Mouse (Mus musculus) common myeloid progenitor, adult 5-6 weeks (primary cell): ENCODE data around the gene Lgals9. TPM values are rescaled to one million over a fixed set of nuclear protein-coding genes. Genes with fewer than 3 reads are reported as not detected.
A peak's percentile ranks its signal among the peaks of the same experiment; 100 is the strongest.

Source experiments
- ATAC-seq: replicated peaks from 2 replicates; pipeline ENCODE4 v1.8.0; 2016; ENCODE audit warnings: low read depth, mild to moderate bottlenecking, moderate TSS enrichment, inconsistent platforms; ENCODE audit not compliant: poor library complexity, severe bottlenecking
- total RNA-seq: library from RNA; stranded (forward); fragments of 200-1000, 187-1606 nt; gene quantifications from 2 replicates; pipeline ENCODE4 v1.2.3, GENCODE M21; 2017

Gene Lgals9
- total RNA-seq, 1 experiment from 2014 or later = 146 TPM

DNA sequence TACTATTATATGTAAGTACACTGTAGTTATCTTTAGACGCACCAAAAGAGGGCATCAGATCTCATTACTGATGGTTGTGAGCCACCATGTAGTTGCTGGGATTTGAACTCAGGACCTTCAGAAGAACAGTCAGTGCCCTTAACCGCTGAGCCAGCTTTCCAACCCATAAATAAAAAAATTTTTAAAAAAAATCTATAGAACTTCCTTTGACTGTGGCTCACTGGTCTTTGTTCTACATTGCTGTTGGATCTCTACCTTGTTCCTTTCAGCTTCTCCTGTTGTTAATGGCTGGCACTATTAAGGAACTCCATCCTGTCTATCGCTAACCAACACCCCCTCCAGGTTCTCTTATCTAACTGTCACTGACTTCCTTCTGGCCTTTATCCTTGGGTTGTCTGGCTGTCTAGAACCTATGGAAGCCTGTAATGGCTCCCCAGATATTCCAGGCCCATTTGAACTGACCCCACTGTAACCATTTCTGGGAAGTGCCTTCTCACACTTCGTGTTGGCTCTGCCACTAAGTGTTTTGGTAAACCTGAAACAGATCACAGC, 4.6 kb downstream of the Lgals9 start:
- ATAC-seq = no peak

GRCm38 (mm10) chr11:78978176-78979019, 6.3 kb downstream of the Lgals9 start:
- ATAC-seq = no peak

DNA sequence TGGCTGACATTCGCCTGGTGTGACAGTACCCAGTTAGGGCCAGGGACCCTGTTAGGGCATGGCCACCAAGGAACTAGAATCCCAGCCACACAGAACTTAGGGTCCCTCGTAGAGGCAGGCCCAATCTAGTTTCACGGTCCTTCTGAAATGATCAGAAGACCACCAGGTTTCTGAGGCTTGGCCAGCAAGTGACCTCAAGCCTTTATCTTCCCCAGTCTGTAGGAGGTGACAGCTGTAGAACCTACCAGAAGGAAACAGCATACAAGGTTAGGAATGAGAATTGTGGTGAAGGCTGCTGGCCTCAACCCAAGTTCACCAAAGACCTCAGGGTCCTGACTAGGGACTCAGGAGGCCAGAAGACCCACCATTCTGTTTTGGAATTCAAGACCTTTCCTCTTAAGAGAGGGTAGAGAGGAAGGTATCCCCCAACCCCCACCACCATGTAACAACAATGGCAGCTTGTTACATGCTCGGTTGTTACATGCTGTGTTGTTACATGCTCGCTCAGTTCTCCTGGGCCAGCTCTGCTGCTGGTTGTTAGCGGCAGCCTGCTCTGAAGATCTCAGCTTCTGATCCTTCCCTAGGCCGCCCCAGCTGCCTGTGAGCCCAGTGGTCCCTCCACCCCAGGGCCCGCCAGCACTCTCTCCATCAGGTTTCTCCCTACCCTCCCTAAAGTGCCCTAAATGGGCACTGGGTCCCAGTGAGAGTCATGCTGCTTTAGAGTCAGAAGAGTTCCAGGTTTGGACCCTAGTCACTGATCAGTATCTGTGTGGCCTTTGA, 7.8 kb downstream of the Lgals9 start:
- ATAC-seq = no peak

DNA sequence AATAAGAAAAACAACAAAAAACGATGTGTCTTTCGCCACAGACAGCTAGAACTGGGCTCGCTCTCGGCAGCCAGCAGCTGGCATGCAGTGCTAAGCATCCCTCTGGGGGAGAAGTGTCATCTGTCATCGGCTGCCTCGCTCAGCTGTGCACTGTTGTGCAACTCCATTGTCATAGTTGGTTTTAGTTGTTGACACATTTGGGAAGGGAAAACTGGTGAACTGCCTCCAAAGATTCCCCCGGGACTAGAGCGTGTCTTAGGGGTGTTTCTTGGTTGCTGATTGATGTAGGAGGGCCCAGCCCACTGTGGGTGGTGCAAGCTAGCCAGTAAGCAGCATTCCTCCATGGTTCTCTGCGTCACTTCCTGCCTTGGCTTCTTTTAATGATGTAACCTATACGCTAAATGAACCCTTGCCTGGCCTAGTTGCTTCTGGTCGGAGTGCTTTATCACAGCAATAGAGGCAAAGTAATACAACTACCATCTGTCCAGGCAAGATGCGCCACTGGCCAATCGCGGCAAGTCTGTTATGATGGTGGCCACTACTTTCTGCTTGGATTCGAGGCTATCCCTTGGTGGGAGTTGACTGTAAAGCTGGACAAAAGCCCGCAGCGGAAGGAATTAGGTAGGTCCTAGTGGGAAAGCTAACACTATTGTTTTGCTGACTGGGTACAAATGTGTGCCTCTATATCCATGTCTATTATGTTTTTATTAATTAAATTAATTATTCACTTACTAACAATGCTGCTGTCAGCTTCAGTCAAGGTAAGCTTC, 11.2 kb downstream of the Lgals9 start:
- no peak for ATAC-seq

DNA sequence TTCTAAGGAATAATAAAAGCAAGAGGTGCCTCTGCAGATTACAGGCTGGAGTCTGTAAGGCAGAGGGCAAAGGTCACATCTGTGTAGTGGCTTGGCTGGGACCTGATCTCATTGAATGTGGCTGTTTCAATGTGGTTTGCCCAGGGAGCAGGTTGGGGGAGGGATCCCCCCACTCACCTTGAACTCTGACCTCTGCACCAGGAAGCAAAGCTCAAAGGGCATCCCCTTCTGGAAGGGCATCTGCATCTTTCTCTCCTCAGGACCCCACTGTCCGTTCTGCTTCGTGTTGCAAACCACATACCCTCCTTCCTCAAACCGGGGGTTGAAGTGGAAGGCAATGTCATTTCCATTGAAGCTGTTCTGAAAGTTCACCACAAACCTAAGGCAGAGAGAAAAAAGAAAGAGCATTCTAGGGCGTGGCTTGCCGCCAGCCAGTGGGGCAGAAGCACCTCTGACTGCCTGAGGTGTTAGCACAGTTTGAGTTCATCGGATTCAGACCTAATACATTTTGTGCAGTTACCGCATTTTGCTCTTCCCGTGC, 11.9 kb downstream of the Lgals9 start:
- peak; percentile 31; the same call in 1 of the 2 replicates for ATAC-seq

DNA sequence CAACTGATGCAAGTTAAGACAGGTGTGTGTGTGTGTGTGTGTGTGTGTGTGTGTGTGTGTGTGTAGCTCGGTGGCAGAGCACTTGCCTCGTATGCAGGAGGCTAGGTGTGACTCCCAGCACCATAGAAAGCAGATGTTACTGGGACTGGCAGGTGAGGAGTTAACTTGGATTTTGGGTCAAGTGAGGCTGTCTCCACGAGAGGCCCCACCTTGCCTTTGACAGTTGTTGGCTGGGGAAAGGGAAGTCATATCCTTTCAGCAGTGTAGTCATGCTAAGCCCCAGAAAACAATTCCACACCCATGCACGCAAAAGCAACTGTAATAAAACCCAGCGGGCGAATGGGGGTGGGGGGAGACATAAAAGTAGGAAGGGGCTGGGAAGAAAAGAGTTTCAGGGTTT, 12.4 kb downstream of the Lgals9 start:
- no peak for ATAC-seq

DNA sequence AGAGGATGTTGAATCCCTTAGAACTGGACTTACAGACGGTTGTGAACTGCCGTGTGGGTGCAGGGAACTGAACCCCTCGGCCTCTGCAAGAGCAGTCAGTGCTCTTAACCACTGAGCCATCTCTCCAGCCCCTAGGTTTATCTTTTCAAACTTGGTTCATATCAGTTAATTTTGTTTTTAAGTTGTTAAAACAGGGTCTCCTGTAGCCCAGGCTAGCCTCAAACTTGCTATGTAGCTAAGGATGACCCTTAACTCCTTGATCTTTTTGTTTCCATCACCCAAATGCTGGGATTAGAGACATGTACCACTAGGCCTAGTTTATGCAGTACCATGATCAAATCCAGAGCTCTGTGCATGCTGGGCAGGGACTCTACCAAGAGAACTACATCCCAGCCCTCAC, 13.0 kb downstream of the Lgals9 start:
- ATAC-seq = no peak

DNA sequence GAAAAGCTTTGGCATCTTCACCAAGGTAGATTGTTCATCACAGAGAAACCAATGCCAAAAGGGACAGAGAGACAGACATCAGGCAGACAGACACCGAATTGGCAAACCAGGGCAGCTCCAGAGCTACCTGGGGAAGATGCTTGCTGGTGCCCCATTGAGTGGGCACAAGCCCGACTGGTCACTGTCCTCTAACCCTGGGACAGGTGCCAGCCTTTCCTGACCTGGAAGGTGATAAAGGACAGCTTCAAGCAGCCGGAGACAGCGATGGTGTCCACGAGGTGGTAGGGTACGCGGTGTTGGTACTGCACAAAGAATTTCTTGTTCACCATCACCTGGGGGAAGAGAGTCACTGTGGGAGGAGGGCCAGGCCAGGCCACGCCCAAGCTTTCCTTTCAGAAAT, 13.7 kb downstream of the Lgals9 start:
- ATAC-seq = no peak

- ATAC-seq = no peak
Measured at GRCm38 (mm10) chr11:78968121-78968520, 16.6 kb downstream of the Lgals9 start.

DNA sequence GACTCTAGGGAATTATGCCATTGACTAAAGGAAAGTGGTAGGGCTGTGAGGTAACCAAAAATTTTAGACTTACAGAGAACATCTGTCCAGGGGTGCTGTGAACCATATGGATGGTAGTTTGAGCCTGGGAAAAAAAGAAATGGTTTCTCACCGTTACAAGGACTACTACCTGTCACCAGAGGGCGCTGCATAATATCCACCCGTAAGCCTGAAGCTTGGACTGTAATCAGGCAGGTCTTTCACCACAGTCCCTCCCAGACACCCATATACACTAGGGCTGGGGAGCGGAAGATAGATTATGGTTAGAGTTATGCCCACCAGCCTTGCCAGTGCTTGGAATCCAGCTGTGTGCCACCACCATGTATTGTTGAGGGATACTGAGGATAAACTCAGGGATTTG, 17.4 kb downstream of the Lgals9 start:
- peak; percentile 81 for ATAC-seq

DNA sequence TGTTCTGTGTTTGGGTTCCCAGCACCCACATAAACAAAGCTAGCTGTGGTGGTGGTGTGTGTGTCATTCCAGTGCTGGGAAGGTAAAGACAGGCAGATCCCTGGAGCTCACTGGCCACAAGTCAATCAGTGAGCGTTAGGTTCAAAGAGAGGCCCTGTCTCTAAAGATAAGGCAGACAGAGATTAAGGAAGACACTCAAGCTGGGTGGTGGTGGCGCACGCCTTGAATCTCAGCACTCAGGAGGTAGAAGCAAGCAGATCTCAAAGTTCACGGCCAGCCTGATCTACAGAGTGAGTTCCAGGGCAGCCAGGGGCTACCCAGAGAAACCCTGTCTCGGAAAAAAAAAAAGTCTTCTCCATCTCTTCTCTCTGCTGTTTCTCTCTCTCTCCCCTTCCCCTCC, 23.5 kb downstream of the Lgals9 start:
- no peak for ATAC-seq

DNA sequence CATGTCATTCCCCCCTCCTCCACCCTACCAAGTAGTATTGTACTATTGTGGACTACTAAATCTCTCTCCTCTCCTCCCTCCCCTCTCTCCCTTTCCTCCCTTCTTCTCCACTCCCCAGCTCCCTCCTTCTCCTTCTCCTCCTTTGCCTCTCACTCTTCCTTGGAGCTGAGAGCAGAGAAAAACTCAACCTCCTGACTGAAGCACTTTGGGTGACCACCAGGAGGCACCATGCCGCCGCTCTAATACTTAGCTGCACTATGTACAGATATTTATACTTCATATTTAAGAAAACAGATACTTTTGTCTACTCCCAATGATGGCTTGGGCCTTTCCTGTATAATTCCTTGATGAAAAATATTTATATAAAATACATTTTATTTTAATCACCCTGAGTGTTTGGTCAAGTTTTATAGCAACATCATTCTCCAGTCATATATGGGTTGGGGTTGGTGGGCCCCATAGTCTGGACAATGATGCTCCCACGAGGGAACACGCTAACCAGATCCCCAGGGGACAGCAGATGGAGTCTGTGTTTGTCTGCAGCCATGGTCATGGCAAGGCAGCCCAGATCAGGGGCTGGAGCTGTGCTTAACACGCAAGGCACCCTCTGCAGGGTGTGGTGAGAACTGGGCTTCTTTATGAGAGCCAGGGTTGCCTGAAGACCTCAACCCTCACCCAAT, 24.8 kb downstream of the Lgals9 start:
- ATAC-seq = no peak

DNA sequence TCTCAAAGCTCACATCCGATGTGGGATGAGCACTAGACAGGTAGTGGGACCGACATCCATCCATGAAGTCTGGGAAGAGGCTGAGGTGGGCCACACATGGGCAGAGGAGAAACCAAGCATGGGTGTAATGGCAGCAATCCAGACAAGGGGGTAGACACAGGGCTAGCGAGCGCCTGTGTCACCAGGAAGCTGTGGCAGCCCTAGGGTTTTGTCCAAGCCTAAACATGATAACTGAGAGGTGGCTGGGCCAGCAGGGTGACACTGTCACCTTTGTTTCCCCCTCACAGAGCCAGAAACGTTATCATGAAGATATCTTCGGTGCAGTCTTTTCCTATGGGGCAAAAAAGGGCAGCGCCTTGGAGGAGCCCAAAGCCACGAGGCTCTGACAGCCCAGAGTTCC, 25.4 kb downstream of the Lgals9 start:
- no peak for ATAC-seq

DNA sequence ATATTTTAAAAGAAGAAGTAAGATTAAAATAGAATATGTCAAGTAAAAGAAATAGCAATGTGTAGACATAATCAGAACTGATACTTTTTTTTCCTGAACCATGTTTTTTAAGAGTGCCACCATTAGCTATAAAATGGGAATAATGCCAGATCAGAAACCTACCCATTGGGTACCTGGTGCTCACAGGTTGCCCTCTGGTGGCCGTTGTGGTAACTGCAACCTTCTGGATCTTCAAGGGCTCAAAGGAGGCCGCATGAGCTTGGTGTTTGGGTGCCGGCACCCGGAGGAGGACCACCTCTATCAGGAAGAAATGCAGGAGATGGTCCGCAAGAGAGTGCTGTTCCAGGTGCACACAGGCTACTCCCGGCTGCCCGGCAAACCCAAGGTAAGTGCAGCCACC, 28.5 kb downstream of the Lgals9 start:
- peak; percentile 64 for ATAC-seq

GRCm38 (mm10) chr11:78952467-78952866, 32.3 kb downstream of the Lgals9 start:
- ATAC-seq = peak; percentile 43; the same call in 1 of the 2 replicates

DNA sequence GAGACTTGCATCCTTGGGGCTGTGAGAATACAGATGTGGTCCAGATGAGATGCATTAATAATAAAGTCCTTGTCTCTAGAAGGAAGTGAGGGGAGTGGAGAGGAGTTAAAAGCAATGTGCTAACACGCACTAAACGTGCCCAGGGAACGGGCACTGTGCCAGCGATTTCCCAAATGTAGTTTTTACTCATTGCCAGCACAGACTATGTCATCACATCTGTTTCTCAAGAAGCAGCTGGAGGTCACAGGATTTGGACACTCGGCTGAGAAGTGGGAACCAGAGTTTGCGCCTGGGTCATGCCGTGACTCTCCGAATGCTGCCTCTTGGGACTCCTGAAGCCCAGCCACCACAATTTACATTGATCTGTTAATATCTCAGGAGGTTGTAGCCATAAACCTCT, 34.4 kb downstream of the Lgals9 start:
- no peak for ATAC-seq

- no peak for ATAC-seq
Measured at GRCm38 (mm10) chr11:78943083-78943482, 41.7 kb downstream of the Lgals9 start.

- ATAC-seq = no peak
Measured at GRCm38 (mm10) chr11:78935178-78935577, 49.6 kb downstream of the Lgals9 start.

- no peak for ATAC-seq
Measured at GRCm38 (mm10) chr11:78934727-78935126, 50.0 kb downstream of the Lgals9 start.
